Mouse (Mus musculus) midbrain, embryonic 16.5 days (tissue): ENCODE data around the gene Raver1. TPM values are rescaled to one million over a fixed set of nuclear protein-coding genes. Genes with fewer than 3 reads are reported as not detected.
A peak's percentile ranks its signal among the peaks of the same experiment; 100 is the strongest.

Experiments used
- ATAC-seq: fragments of 200-750 bp; cut with Nextera tagmentation; 2 replicates; pipeline ENCODE4 v1.8.0; 2017; ENCODE audit warnings: moderate TSS enrichment
- H3K27ac ChIP-seq: fragments of 300-500 bp; sonication (generic); 2 replicates; pipeline ENCODE4 v1.5.1; 2014; ENCODE audit warnings: mild to moderate bottlenecking, low read length, mixed read lengths
- H3K27me3 ChIP-seq: fragments of 300-500 bp; sonication (generic); 2 replicates; pipeline ENCODE4 v1.6.1; 2014; ENCODE audit warnings: low read depth, low read length, mixed read lengths; ENCODE audit not compliant: control insufficient read depth, insufficient read depth
- H3K36me3 ChIP-seq: fragments of 300-500 bp; sonication (generic); 2 replicates; pipeline ENCODE4 v1.6.1; 2014; ENCODE audit warnings: mild to moderate bottlenecking, low read length, moderate library complexity, mixed read lengths; ENCODE audit not compliant: control insufficient read depth, insufficient read depth
- H3K4me1 ChIP-seq: fragments of 300-500 bp; sonication (generic); 2 replicates; pipeline ENCODE4 v1.6.1; 2014; ENCODE audit warnings: mild to moderate bottlenecking, low read length, mixed read lengths; ENCODE audit not compliant: control insufficient read depth, insufficient read depth
- H3K4me2 ChIP-seq: fragments of 300-500 bp; sonication (generic); 2 replicates; pipeline ENCODE4 v1.6.1; 2014; ENCODE audit warnings: mild to moderate bottlenecking, low read length, mixed read lengths
- H3K4me3 ChIP-seq: fragments of 300-500 bp; sonication (generic); 2 replicates; pipeline ENCODE4 v1.5.1; 2014; ENCODE audit warnings: low read depth, mild to moderate bottlenecking, low read length, moderate library complexity, mixed read lengths
- H3K9ac ChIP-seq: fragments of 300-500 bp; sonication (generic); 2 replicates; pipeline ENCODE4 v1.6.1; 2014; ENCODE audit warnings: low read depth, low read length, mixed read lengths
- H3K9me3 ChIP-seq: fragments of 300-500 bp; sonication (generic); replicated peaks from 2 replicates; pipeline ENCODE4 v1.6.1; 2014; ENCODE audit warnings: mild to moderate bottlenecking, low read length, mixed read lengths; ENCODE audit not compliant: control insufficient read depth, poor library complexity, severe bottlenecking
- WGBS: fragments of 180-500 bp; shearing (Covaris S2); extraction: QIAGEN DNeasy Blood & Tissue Kit; methylation state at CpG from one replicate; pipeline ENCODE4 v1.1.7; 2014; 5-methylcytosine and 5-hydroxymethylcytosine counted together
- polyA plus RNA-seq: library from polyadenylated mRNA; unstranded; fragments of >200 nt; fragmentation: Nextera tagmentation; extraction: Ambion mirVana; gene quantifications from 2 replicates; pipeline ENCODE4 v1.2.1, GENCODE M21; 2015

Gene Raver1
- polyA plus RNA-seq, 1 experiment from 2014 or later: 28.9 TPM

- WGBS: 84% methylated on average over 12 of the region's 12 CpGs
These were observed 40.4 kb upstream of the Raver1 start for GRCm38 (mm10) chr9:21132102-21132775.

GRCm38 (mm10) chr9:21131059-21131956 is 39.5 kb upstream of the Raver1 start, which contains the start of gene Tyk2:
Tyk2 (minus strand) TSS chr9:21131243.
- peak within 1 kb of the TSS; percentile 55 for H3K4me3 ChIP-seq
- H3K27ac ChIP-seq: peak within 1 kb of the TSS; percentile 62
- ATAC-seq: peak; percentile 98
- H3K27me3 ChIP-seq: no peaks in the 10 kb centered on the region
- H3K9ac ChIP-seq: peak within 1 kb of the TSS; percentile 40
- peaks cover 3% of the 10 kb centered on the region; the same call in 1 of the 2 replicates for H3K36me3 ChIP-seq
- no peaks in the 10 kb centered on the region for H3K9me3 ChIP-seq
- peaks cover 5% of the 10 kb centered on the region; the same call in 1 of the 2 replicates for H3K4me1 ChIP-seq
- 5% methylated on average over 37 of the region's 37 CpGs for WGBS
- peak within 1 kb of the TSS; percentile 78 for H3K4me2 ChIP-seq

More at GRCm38 (mm10) chr9:21132102-21132775, 40.4 kb upstream of the Raver1 start:
- Histone ChIP-seq H3K4me2 (no peak overlapping the region), H3K9ac (no peak overlapping the region), H3K27me3 (no peaks in the 10 kb centered on the region), H3K4me3 (no peak overlapping the region), H3K36me3 (no peaks in the 10 kb centered on the region), H3K9me3 (no peaks in the 10 kb centered on the region), H3K27ac (no peak overlapping the region), H3K4me1 (peaks cover 5% of the 10 kb centered on the region; the same call in 1 of the 2 replicates)
- ATAC-seq: no peak

- no peak for ATAC-seq
- no peak overlapping the region for H3K4me3 ChIP-seq
- H3K9ac ChIP-seq: no peak overlapping the region
- 83% methylated on average over 2 of the region's 2 CpGs for WGBS
- peaks cover 5% of the 10 kb centered on the region; the same call in 1 of the 2 replicates for H3K4me1 ChIP-seq
- H3K27me3 ChIP-seq: no peaks in the 10 kb centered on the region
- no peaks in the 10 kb centered on the region for H3K9me3 ChIP-seq
- no peak overlapping the region for H3K4me2 ChIP-seq
- no peak overlapping the region for H3K27ac ChIP-seq
- H3K36me3 ChIP-seq: peaks cover 22% of the 10 kb centered on the region
These were observed 34.4 kb upstream of the Raver1 start for GRCm38 (mm10) chr9:21126259-21126627.

- Histone ChIP-seq H3K27me3 (no peaks in the 10 kb centered on the region), H3K4me1 (peaks cover 5% of the 10 kb centered on the region; the same call in 1 of the 2 replicates), H3K9ac (no peak overlapping the region), H3K9me3 (no peaks in the 10 kb centered on the region), H3K4me3 (no peak overlapping the region), H3K4me2 (no peak overlapping the region), H3K36me3 (peaks cover 24% of the 10 kb centered on the region), H3K27ac (no peak overlapping the region)
- 90% methylated on average over 9 of the region's 9 CpGs for WGBS
- ATAC-seq: no peak
These were observed 33.9 kb upstream of the Raver1 start for GRCm38 (mm10) chr9:21125502-21126258.

GRCm38 (mm10) chr9:21124837-21125236 is 33.0 kb upstream of the Raver1 start:
- Histone ChIP-seq H3K9me3 (no peaks in the 10 kb centered on the region), H3K4me2 (no peak overlapping the region), H3K9ac (no peak overlapping the region), H3K27me3 (no peaks in the 10 kb centered on the region), H3K27ac (no peak overlapping the region), H3K4me1 (no peaks in the 10 kb centered on the region), H3K4me3 (no peak overlapping the region), H3K36me3 (peaks cover 26% of the 10 kb centered on the region)
- ATAC-seq: no peak
- 81% methylated on average over 5 of the region's 5 CpGs for WGBS

GRCm38 (mm10) chr9:21121483-21121882 is 29.7 kb upstream of the Raver1 start:
- H3K4me3 ChIP-seq: no peak overlapping the region
- H3K4me1 ChIP-seq: no peaks in the 10 kb centered on the region
- no peaks in the 10 kb centered on the region for H3K9me3 ChIP-seq
- ATAC-seq: no peak
- no peak overlapping the region for H3K27ac ChIP-seq
- H3K27me3 ChIP-seq: no peaks in the 10 kb centered on the region
- WGBS: 94% methylated on average over 16 of the region's 16 CpGs
- H3K9ac ChIP-seq: no peak overlapping the region
- H3K4me2 ChIP-seq: no peak overlapping the region
- peaks cover 23% of the 10 kb centered on the region for H3K36me3 ChIP-seq

- H3K4me2 ChIP-seq: no peak overlapping the region
- peaks cover 18% of the 10 kb centered on the region for H3K36me3 ChIP-seq
- no peaks in the 10 kb centered on the region for H3K9me3 ChIP-seq
- H3K4me1 ChIP-seq: no peaks in the 10 kb centered on the region
- H3K9ac ChIP-seq: no peak overlapping the region
- no peak overlapping the region for H3K4me3 ChIP-seq
- no peaks in the 10 kb centered on the region for H3K27me3 ChIP-seq
- no peak overlapping the region for H3K27ac ChIP-seq
- WGBS: 82% methylated on average over 6 of the region's 6 CpGs
- no peak for ATAC-seq
These were observed 25.3 kb upstream of the Raver1 start for GRCm38 (mm10) chr9:21117073-21117472.

- Histone ChIP-seq H3K4me2 (no peak overlapping the region), H3K9me3 (no peaks in the 10 kb centered on the region), H3K27me3 (no peaks in the 10 kb centered on the region), H3K4me1 (no peaks in the 10 kb centered on the region), H3K9ac (no peak overlapping the region), H3K36me3 (peaks cover 6% of the 10 kb centered on the region; the same call in 1 of the 2 replicates), H3K27ac (no peak overlapping the region), H3K4me3 (no peak overlapping the region)
- ATAC-seq: no peak
- 89% methylated on average over 8 of the region's 8 CpGs for WGBS
These were observed 23.3 kb upstream of the Raver1 start for GRCm38 (mm10) chr9:21115105-21115504.
